Mouse (Mus musculus) CH12.LX (cell line): ENCODE results near the gene Xylt1. TPM values are rescaled to one million over a fixed set of nuclear protein-coding genes. Genes with fewer than 3 reads are reported as not detected.

Experiments used
- DNase-seq: peaks from one replicate; pipeline ENCODE4 v3.0.0-alpha.2; 2013; ENCODE audit errors: extremely low read depth
- H3K27ac ChIP-seq: 2 replicates; pipeline ENCODE4 v1.5.1; 2012; ENCODE audit warnings: low read depth, mild to moderate bottlenecking, control low read depth, moderate library complexity; ENCODE audit not compliant: insufficient read depth
- H3K27me3 ChIP-seq: replicated peaks from 2 replicates; pipeline ENCODE3; 2012; ENCODE audit warnings: inconsistent platforms
- H3K36me3 ChIP-seq, 2 experiments: replicated peaks in 1 of 2; 2 replicates each; pipeline versions ENCODE3 to v1.6.1; 2012; ENCODE audit warnings: inconsistent platforms in 1 of 2, low read length in 1 of 2, mild to moderate bottlenecking in 1 of 2, mixed read lengths in 1 of 2, moderate library complexity in 1 of 2; ENCODE audit not compliant: control insufficient read depth in 1 of 2, insufficient read depth in 1 of 2
- H3K4me1 ChIP-seq, 2 experiments: 2 replicates each; pipeline ENCODE4 v1.6.1; 2012; ENCODE audit warnings: inconsistent platforms in 1 of 2, moderate library complexity in 1 of 2; ENCODE audit not compliant: insufficient read depth in 2 of 2, control insufficient read depth in 1 of 2
- H3K4me2 ChIP-seq: 2 replicates; pipeline ENCODE4 v1.6.1; 2012; ENCODE audit warnings: low read depth, mild to moderate bottlenecking, control low read depth; ENCODE audit not compliant: poor library complexity, insufficient read depth, severe bottlenecking
- H3K4me3 ChIP-seq, 3 experiments: fragments of 150-350 bp in 1 of 3; sonication (generic) in 1 of 3; replicated peaks in 1 of 3; 2 replicates each; pipeline versions ENCODE3 to v1.5.1; 2011 to 2012; ENCODE audit warnings: low read depth in 2 of 3, low read length in 2 of 3, mild to moderate bottlenecking in 2 of 3, moderate library complexity in 2 of 3, control low read depth in 1 of 3, improper control_type of control experiment in 1 of 3, inconsistent platforms in 1 of 3, mixed read lengths in 1 of 3; ENCODE audit not compliant: poor library complexity in 1 of 3
- H3K79me2 ChIP-seq: replicated peaks from 2 replicates; pipeline ENCODE4 v1.6.1; 2012; ENCODE audit warnings: mild to moderate bottlenecking, moderate library complexity; ENCODE audit not compliant: control insufficient read depth, poor library complexity, insufficient read depth, severe bottlenecking; ENCODE audit errors: extremely low read depth
- H3K9ac ChIP-seq: 2 replicates; pipeline ENCODE4 v1.6.1; 2012; ENCODE audit warnings: low read depth, mild to moderate bottlenecking, control low read depth, moderate library complexity; ENCODE audit not compliant: insufficient read depth
- H3K9me3 ChIP-seq: replicated peaks from 2 replicates; pipeline ENCODE3; 2012; ENCODE audit warnings: low read length, inconsistent platforms, mixed read lengths
- E2F4 ChIP-seq: IDR thresholded peaks from 2 replicates; pipeline ENCODE4 v1.6.1; 2011; ENCODE audit warnings: low read depth, low read length, improper control_type of control experiment; ENCODE audit not compliant: insufficient replicate concordance
- ELF1 ChIP-seq: IDR thresholded peaks from 2 replicates; pipeline ENCODE4 v1.6.1; 2014; ENCODE audit warnings: low read depth, mild to moderate bottlenecking, inconsistent platforms, low read length, improper control_type of control experiment
- ETS1 ChIP-seq: conservative IDR thresholded peaks from 2 replicates; pipeline ENCODE4 v1.6.1; 2012; ENCODE audit warnings: low read depth, mild to moderate bottlenecking, inconsistent platforms, low read length, improper control_type of control experiment, moderate library complexity
- GABPA ChIP-seq: IDR thresholded peaks from 2 replicates; pipeline ENCODE4 v1.6.1; 2012; ENCODE audit warnings: low read depth, low read length, improper control_type of control experiment, inconsistent platforms; ENCODE audit not compliant: insufficient replicate concordance
- JUND ChIP-seq: conservative IDR thresholded peaks from 2 replicates; pipeline ENCODE4 v1.6.1; 2011; ENCODE audit warnings: low read depth, low read length, improper control_type of control experiment
- KAT2A ChIP-seq: IDR thresholded peaks from 2 replicates; pipeline ENCODE4 v1.6.1; 2012; ENCODE audit warnings: low read length, improper control_type of control experiment, inconsistent platforms; ENCODE audit not compliant: insufficient replicate concordance
- MAFK ChIP-seq: IDR thresholded peaks from 2 replicates; pipeline ENCODE4 v1.6.1; 2011; ENCODE audit warnings: low read length, improper control_type of control experiment; ENCODE audit not compliant: insufficient replicate concordance
- MAX ChIP-seq: IDR thresholded peaks from 2 replicates; pipeline ENCODE4 v1.6.1; 2011; ENCODE audit warnings: low read length, improper control_type of control experiment
- MAZ ChIP-seq: IDR thresholded peaks from 2 replicates; pipeline ENCODE4 v1.6.1; 2012; ENCODE audit warnings: low read depth, mild to moderate bottlenecking, inconsistent platforms, low read length, improper control_type of control experiment, moderate library complexity
- MXI1 ChIP-seq: IDR thresholded peaks from 2 replicates; pipeline ENCODE4 v1.6.1; 2011; ENCODE audit warnings: mild to moderate bottlenecking, low read depth, low read length, improper control_type of control experiment
- POLR2A ChIP-seq: IDR thresholded peaks from 2 replicates; pipeline ENCODE4 v1.6.1; 2011; ENCODE audit warnings: low read depth, mild to moderate bottlenecking, improper control_type of control experiment, low read length
- RCOR1 ChIP-seq: conservative IDR thresholded peaks from 2 replicates; pipeline ENCODE4 v1.6.1; 2012; ENCODE audit warnings: low read depth, mild to moderate bottlenecking, inconsistent platforms, low read length, improper control_type of control experiment
- USF1 ChIP-seq: IDR thresholded peaks from 2 replicates; pipeline ENCODE4 v1.6.1; 2014; ENCODE audit warnings: low read depth, mild to moderate bottlenecking, inconsistent platforms, low read length, improper control_type of control experiment
- USF2 ChIP-seq: conservative IDR thresholded peaks from 2 replicates; pipeline ENCODE4 v1.6.1; 2011; ENCODE audit warnings: low read depth, low read length, improper control_type of control experiment
- ZC3H11A ChIP-seq: IDR thresholded peaks from 2 replicates; pipeline ENCODE4 v1.6.1; 2012; ENCODE audit warnings: low read depth, mild to moderate bottlenecking, inconsistent platforms, low read length, improper control_type of control experiment
- dilution Hi-C: fragments of 300-500 bp; cut with MboI; formaldehyde crosslinking; loops from 2 replicates; pipeline ENCODE4 v1.14.3; 2020; ENCODE audit warnings: low sequenced_read_pairs; ENCODE audit not compliant: extremely low pct_unique_long_range_greater_than_20kb, extremely low pct_ligation_motif_present
- in situ Hi-C: fragments of 300-500 bp; cut with MboI; formaldehyde crosslinking; loops from 3 replicates; pipeline ENCODE4 v1.14.3; 2019; ENCODE audit warnings: low sequenced_read_pairs, low pct_ligation_motif_present, low pct_unique_long_range_greater_than_20kb, mixed read lengths
- polyA plus RNA-seq: library from polyadenylated mRNA; unstranded; fragments of >175 nt; gene quantifications from 2 replicates; pipeline ENCODE4 v1.2.1, GENCODE M21; 2012; ENCODE audit warnings: low read depth; ENCODE audit not compliant: insufficient read length
- total RNA-seq, 2 experiments: library from RNA; depleted of rRNA; stranded (reverse); fragments of 300-350 nt in 1 of 2; fragments of >200 nt in 1 of 2; gene quantifications; 2 replicates each; pipeline ENCODE4 v1.2.3; 2012 to 2014

Gene Xylt1
- total and polyA plus RNA-seq, 3 experiments = 0.38 to 0.84 (median 0.38) TPM

DNA sequence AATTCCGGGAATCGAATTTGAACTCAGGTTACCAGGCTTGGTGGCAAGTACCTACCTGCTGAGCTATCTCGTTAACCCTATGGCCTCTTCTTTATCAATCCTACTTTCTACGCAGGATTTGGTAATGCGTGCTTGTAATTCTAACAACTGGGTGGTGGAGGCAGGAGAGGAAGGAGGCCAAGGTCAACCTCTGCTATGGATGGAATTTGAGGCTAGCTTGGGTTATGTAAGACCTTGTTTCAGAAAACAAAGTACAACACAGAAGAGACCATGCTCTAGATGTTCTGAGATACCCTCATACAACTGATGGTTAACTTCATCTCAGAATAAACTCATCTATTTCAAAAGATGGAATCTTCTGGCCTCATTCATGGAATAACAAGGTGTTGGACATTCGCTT, 17.1 kb downstream of the Xylt1 start:
- in situ Hi-C loops (no loop called here), dilution Hi-C loops (no loop called here)
- no peak overlapping the region for H3K4me2 ChIP-seq
- no peak overlapping the region for H3K27ac ChIP-seq
- DNase-seq = no peak
- H3K4me3 ChIP-seq = no peak overlapping the region
- no peak overlapping the region for H3K9ac ChIP-seq
- peaks cover 5 to 24% of the 10 kb centered on the region in 2 experiments; a peak in 2 of 4 replicates for H3K4me1 ChIP-seq
- no peaks in the 10 kb centered on the region for H3K27me3 ChIP-seq
- H3K36me3 ChIP-seq = no peaks in the 10 kb centered on the region
- H3K9me3 ChIP-seq = no peaks in the 10 kb centered on the region
- no peaks in the 10 kb centered on the region for H3K79me2 ChIP-seq
- TF ChIP-seq ZC3H11A (no peak), MAZ (no peak), USF1 (no peak), MAFK (no peak), E2F4 (no peak), POLR2A (no peak), MAX (no peak), MXI1 (no peak)
- TF ChIP-seq, all 38 proteins: peak for 0

DNA sequence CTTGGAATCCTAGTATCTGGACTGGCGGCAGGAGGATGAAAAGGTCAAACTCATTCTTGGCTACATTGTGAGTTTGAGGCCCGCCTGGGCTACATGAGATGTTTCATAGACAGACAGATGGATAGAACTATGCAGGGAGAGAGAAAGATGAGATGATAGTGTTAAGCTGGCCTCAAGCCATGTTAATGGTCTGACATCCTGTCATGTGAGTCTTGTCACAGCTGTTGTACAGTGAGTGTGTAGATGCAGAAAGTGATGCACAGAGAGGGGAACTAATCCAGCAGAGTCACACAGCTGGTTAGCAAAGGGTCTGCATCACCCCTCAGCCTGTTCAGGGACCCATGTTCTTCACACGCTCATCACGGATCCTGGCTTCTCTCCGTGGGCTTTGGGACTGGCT, 19.2 kb downstream of the Xylt1 start:
- Histone ChIP-seq H3K4me1 (peaks cover 0 to 7% of the 10 kb centered on the region in 2 experiments; a peak in 1 of 4 replicates), H3K4me3 (no peak overlapping the region), H3K9ac (no peak overlapping the region), H3K36me3 (no peaks in the 10 kb centered on the region), H3K79me2 (no peaks in the 10 kb centered on the region), H3K27ac (no peak overlapping the region), H3K27me3 (no peaks in the 10 kb centered on the region), H3K9me3 (no peaks in the 10 kb centered on the region), H3K4me2 (no peak overlapping the region)
- dilution Hi-C loops (no loop called here), in situ Hi-C loops (loop anchor here (25.0 kb wide), 1 partner anchor 712 kb away; the partner anchor contains the start of gene Rps15a)
- no peak for TF ChIP-seq ETS1
- TF ChIP-seq RCOR1 = no peak
- TF ChIP-seq USF2 = no peak
- TF ChIP-seq MAZ = no peak
- DNase-seq = no peak

- TF ChIP-seq GABPA (no peak), ELF1 (no peak), JUND (no peak), KAT2A (no peak), POLR2A (no peak), MAFK (no peak)
- no peak for DNase-seq
- H3K4me3 ChIP-seq = no peak overlapping the region
- H3K27me3 ChIP-seq = no peaks in the 10 kb centered on the region
- no peak overlapping the region for H3K9ac ChIP-seq
- H3K4me1 ChIP-seq = peaks cover 7 to 13% of the 10 kb centered on the region in 2 experiments
- H3K27ac ChIP-seq = no peak overlapping the region
- H3K79me2 ChIP-seq = no peaks in the 10 kb centered on the region
- H3K9me3 ChIP-seq = no peaks in the 10 kb centered on the region
- no peak overlapping the region for H3K4me2 ChIP-seq
- H3K36me3 ChIP-seq = no peaks in the 10 kb centered on the region
- in situ Hi-C loops = loop anchor here (25.0 kb wide), 1 partner anchor 711 kb away; the partner anchor contains the start of gene Rps15a
- dilution Hi-C loops = no loop called here
Observed at GRCm38 (mm10) chr7:117401581-117401980, 20.8 kb downstream of the Xylt1 start.
